Mouse (Mus musculus) cerebellum, adult 18-20 months (tissue): Measurements from ENCODE around the gene Dkk3.
"Not testable (repeated sequence)": the region's sequence is repeated elsewhere in the genome, so short reads cannot be mapped to it uniquely, and the experiment has no call there.

ENCODE experiments used
- DNase-seq, 2 experiments: peaks; one replicate each; pipeline ENCODE4 v3.0.0; 2021

Dkk3 gene

DNA sequence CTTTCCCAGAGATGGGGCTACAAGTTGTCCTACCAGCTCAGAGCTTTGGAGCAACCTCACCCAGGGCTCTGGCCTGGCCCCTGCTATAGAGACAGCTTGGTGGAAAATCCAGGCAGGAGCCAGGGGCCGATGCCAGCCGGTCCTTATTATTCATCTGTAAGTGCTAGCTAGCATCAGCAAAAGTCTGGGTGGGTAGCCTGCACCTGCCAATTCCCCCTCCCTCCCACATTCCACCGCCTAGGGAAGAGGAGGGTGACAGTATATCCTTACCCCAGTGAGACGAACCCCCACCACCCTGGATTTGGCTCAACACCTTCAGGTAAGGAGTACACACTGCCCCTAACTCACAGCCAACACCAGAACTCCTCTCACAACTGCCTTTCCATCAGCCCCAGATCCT lies 30.9 kb downstream of the Dkk3 start:
- DNase-seq, result peak; percentile 54 to 61

- no peak for DNase-seq
Measured at GRCm38 (mm10) chr7:112127085-112127637, 31.7 kb downstream of the Dkk3 start.

- peak; percentile 54 to 56 for DNase-seq
Measured at GRCm38 (mm10) chr7:112125625-112126260, 33.1 kb downstream of the Dkk3 start.

GRCm38 (mm10) chr7:112123612-112124011 lies 35.2 kb downstream of the Dkk3 start:
- no peak for DNase-seq

- DNase-seq, result peak; percentile 83
Measured at GRCm38 (mm10) chr7:112121866-112122500, 36.9 kb downstream of the Dkk3 start.

DNA sequence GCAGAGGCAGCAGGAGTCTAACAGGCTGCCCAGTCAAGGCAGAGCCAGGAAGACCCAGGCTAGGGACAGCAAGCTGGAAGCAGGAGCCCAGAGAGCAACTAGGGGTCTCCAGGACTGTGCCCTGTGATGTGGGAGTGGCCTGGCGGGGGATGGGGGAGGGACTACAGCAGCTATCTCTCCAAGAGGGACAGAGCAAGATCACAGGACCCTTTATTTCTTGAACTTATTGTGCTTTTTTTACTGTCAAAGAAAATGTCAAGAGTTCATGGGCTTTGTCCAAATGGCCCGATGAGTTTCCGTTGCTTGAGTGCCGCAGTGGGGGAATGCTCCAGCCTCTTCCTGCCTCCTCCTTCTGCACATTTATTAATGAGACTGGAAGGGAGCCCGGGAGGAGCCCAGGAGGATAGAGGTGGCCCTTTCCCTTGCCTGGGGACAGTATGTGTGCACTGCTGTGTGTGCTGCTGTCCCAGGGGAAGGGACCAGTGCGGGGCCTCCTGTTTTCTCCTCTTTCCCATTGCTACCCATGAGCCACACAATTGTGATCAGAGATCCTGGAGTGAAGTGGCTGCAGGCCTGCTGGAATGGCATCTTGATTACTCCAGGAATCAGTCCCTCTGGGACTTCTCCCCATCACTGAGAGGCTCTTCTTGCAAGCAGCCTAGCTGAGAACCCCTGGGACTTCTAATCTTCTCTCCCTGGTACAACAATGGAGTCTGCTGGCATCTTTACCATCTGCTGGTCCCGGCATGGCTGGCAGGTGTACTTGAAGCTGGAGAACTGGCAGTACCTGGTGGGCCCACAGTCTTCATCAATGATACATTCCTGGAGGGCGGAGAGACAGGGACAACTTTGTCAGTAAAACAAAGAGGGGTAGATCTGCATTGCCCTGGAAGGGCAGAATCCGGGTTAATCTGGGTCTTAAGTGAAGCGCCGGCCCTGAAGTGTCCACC lies 37.7 kb downstream of the Dkk3 start:
- peak; percentile 70 to 71 for DNase-seq

DNA sequence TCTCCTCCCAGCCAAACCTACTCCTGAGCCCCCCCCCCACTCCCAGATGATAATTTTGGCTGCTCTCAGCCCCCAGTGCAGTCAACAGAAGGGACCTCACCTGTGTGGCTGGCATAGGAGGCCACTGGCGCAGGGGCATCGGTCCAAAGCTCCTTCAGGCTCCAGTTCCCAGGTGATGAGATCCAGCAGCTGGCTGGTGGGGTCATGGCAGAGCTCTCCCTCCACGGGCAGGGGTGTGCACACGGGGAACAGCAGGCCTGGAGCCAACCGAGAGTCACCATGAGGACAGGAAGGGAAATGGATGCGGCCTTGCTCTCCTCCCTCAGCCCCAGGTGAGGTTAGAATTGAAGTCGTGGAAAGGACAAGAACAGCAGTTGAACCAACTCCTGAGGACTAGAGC lies 39.6 kb downstream of the Dkk3 start:
- peak in 1 of 2 experiments; percentile 19 for DNase-seq

DNA sequence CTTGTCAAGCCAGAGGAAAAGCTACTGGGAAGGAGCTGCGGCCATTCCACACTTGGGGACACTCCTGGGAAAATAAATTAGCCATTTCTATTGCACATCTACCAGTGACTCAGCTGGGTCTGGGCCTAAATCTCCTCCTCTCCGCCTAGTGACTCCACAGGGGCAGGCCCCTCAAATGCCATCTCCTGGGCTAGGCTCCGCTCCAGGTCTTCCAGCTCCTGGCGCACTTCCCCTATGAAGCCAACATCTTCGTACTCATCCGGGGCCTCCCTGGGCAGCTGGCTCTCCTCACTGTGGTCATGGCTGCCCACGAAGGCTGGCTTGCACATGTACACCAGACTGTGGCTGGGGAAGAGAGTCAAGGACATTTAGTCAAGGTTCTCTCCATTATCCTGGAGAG lies 40.8 kb downstream of the Dkk3 start:
- DNase-seq, result peak in 1 of 2 experiments; percentile 16

DNA sequence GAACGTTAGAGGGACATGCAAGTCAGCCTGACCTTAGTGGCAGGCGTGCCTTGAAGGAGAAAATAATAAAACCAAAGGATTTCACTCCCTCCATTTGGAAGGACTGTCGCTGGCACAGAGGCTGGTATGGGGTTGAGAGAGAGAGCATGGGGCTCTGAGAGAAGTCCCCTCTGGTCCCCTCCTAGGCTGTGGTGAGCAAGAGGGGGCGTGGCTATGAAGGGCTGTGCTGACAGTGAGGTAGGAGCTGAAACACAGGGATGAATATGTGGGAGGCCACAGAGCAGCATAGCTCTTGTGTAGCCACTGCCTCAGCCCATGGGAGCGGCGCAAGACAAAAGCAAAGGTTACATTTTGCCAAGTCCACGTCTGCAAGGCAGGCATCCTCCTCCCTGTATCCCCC lies 41.4 kb downstream of the Dkk3 start:
- DNase-seq, result no peak

GRCm38 (mm10) chr7:112110638-112111372 lies 48.1 kb downstream of the Dkk3 start:
- DNase-seq, result no peak

- DNase-seq, result no peak
Measured at GRCm38 (mm10) chr7:112108757-112109156, 50.1 kb downstream of the Dkk3 start.

- no peak for DNase-seq
Measured at GRCm38 (mm10) chr7:112103816-112104215, 55.0 kb downstream of the Dkk3 start.

- no peak for DNase-seq
Measured at GRCm38 (mm10) chr7:112102933-112103332, 55.9 kb downstream of the Dkk3 start.

- DNase-seq, result no peak
Measured at GRCm38 (mm10) chr7:112100887-112101286, 58.0 kb downstream of the Dkk3 start.

- DNase-seq, result not testable (repeated sequence)
Measured at GRCm38 (mm10) chr7:112094923-112095322, 63.9 kb downstream of the Dkk3 start.

DNA sequence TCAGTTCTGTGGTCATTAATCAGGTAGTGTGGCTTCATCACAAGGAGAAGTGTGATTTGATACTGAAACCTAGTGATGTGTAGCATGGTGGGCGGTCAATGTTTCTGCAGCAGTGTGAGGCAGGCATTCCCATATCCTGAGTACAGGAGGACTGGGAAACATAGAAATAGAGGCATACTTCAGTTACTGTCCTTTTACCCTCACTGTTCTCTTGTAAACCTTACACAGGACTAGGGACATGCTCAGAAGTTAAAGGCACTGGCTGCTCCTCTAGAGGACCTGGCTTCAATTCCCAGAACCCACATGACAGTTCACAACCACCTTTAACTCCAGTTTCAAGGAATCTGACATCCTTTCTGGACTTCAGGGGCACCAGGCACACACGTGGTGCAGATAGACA lies 72.7 kb downstream of the Dkk3 start:
- DNase-seq, result no peak

DNA sequence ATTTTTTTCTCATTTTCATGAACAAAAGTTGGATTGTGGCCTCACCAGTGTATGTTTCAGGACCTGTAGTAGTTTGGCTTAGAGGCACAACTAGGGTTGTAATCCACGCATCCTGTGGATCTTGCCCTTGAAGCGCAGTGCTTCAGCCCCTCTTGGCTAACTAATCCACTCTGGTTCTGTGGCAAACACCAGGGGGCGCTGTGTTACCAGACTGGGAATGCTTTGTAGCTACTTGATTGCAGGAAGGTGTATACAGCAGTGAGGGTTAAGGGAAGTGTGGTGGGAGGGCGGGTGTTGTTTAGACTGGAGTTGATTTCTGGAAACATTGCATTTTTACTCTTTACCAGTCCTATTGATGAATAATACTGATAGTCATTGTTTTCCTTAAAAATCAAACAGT lies 73.8 kb downstream of the Dkk3 start:
- peak; percentile 90 to 92 for DNase-seq

GRCm38 (mm10) chr7:112084222-112084621 lies 74.6 kb downstream of the Dkk3 start:
- DNase-seq, result no peak

DNA sequence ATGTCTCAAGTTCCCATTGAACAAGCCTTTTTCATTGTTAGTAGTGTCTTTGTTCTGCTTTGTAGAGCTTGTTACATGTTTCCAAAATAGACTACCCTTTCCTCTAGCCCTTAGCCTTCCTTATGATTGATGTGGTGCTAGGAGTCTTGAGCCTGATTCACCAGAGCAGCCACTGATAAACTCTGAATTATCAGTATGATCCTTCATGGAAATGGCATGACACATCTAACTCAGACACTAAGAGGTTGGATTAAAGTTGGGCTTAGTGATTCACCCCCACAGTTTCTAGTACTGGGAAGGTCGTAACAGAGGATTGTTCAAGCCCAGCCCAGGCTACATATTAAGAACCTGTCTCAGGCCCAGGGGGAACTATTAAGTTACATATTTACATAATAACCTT lies 76.2 kb downstream of the Dkk3 start:
- no peak for DNase-seq

GRCm38 (mm10) chr7:112074868-112075267 lies 84.0 kb downstream of the Dkk3 start:
- DNase-seq, result no peak
